Mouse (Mus musculus) forebrain, embryonic 15.5 days (tissue): ENCODE results near the gene Sox6. TPM values are rescaled to one million over a fixed set of nuclear protein-coding genes. Genes with fewer than 3 reads are reported as not detected.
A peak's percentile ranks its signal among the peaks of the same experiment; 100 is the strongest.

ENCODE experiments used
- ATAC-seq: fragments of 200-750 bp; cut with Nextera tagmentation; replicated peaks from 2 replicates; pipeline ENCODE4 v1.8.0; 2017; ENCODE audit warnings: mild to moderate bottlenecking, moderate TSS enrichment, moderate library complexity
- H3K27ac ChIP-seq: fragments of 300-500 bp; sonication (generic); replicated peaks from 2 replicates; pipeline ENCODE4 v1.5.1; 2015; ENCODE audit warnings: mild to moderate bottlenecking, inconsistent platforms
- H3K27me3 ChIP-seq: fragments of 300-500 bp; sonication (generic); 2 replicates; pipeline ENCODE4 v1.6.1; 2015; ENCODE audit warnings: inconsistent platforms
- H3K36me3 ChIP-seq: fragments of 300-500 bp; sonication (generic); 2 replicates; pipeline ENCODE4 v1.6.1; 2015; ENCODE audit warnings: mild to moderate bottlenecking, inconsistent platforms
- H3K4me1 ChIP-seq: fragments of 300-500 bp; sonication (generic); 2 replicates; pipeline ENCODE4 v1.6.1; 2015; ENCODE audit warnings: inconsistent platforms
- H3K4me2 ChIP-seq: fragments of 300-500 bp; sonication (generic); replicated peaks from 2 replicates; pipeline ENCODE4 v1.6.1; 2015; ENCODE audit warnings: mild to moderate bottlenecking, inconsistent platforms
- H3K4me3 ChIP-seq: fragments of 300-500 bp; sonication (generic); 2 replicates; pipeline ENCODE4 v1.5.1; 2015; ENCODE audit warnings: mild to moderate bottlenecking, inconsistent platforms
- H3K9ac ChIP-seq: fragments of 300-500 bp; sonication (generic); replicated peaks from 2 replicates; pipeline ENCODE4 v1.6.1; 2015; ENCODE audit warnings: mild to moderate bottlenecking, inconsistent platforms
- H3K9me3 ChIP-seq: fragments of 300-500 bp; sonication (generic); 2 replicates; pipeline ENCODE4 v1.6.1; 2016; ENCODE audit warnings: inconsistent platforms
- whole genome bisulfite sequencing: fragments of 180-500 bp; shearing (Covaris S2); methylation state at CpG from one replicate; pipeline ENCODE4 v1.1.7; 2015; ENCODE audit warnings: mixed read lengths; 5-methylcytosine and 5-hydroxymethylcytosine counted together
- polyA plus RNA-seq: library from polyadenylated mRNA; unstranded; fragments of >200 nt; fragmentation: Nextera tagmentation; extraction: Ambion mirVana; gene quantifications from 2 replicates; pipeline ENCODE4 v1.2.1, GENCODE M21; 2015

Gene Sox6
- polyA plus RNA-seq, 1 experiment from 2014 or later = 111 TPM

DNA sequence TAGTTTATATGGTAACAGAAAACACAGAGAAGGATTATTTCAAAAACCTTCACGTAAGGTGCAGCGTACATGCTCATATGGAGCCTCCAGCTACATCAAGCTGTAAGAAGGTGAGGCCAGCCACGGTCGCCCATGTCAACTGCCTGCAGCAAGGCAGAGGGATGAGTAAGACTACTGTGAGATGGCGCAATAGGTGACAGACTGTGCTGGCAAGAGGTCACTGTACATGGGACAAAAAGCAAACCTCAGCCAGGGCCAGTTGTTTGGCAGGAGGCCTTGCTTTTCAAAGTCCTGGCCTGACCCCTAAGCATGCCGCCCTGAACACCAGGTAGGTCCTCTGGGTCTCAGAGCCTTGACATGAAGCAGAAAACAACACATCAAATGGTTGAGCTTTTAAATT, 194.2 kb downstream of the Sox6 start:
- Histone ChIP-seq H3K9ac (no peak overlapping the region), H3K4me2 (no peak overlapping the region), H3K4me1 (no peaks in the 10 kb centered on the region), H3K9me3 (no peaks in the 10 kb centered on the region), H3K27ac (no peak overlapping the region), H3K36me3 (no peaks in the 10 kb centered on the region), H3K27me3 (no peaks in the 10 kb centered on the region), H3K4me3 (no peak overlapping the region)
- WGBS = 93% methylated on average over 6 of the region's 6 CpGs
- no peak for ATAC-seq

DNA sequence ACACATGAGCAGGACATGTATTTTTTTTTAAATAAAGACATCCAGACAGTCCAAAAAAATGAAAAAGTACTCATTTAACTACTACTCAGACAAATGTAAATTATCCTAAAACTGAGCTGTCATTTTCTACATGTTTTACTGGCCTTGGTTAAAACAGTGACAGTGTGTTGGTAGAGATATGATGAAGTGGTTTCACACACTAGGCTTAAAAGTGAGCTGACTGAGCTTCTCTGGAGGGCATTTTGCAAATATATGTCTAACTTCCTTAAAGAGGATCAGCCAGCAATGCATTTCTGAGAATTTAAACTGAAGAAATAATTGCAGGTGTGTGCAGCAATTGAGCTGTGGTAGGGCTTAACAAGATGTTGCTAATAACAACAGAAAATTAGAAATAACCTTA, 196.3 kb downstream of the Sox6 start:
- H3K27ac ChIP-seq = no peak overlapping the region
- no peaks in the 10 kb centered on the region for H3K27me3 ChIP-seq

DNA sequence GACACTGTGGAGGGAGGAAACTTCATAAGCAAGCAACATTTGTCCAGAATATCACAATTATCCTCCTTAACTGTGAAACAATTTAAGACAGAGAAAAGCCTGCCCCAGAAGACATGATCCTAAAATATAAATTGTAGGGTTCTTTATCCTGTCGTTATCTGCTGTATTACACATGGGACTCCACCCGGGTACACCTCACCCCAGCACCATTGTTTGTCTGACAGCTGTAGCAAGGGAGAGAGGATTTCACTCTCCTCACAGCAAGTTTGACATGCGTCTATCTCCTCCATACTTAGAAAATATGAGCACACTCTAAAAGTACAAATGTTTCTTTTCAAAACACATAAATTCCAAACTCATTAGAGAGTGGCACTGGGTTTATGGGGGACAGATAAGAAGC, 198.0 kb downstream of the Sox6 start:
- 49% methylated on average over 3 of the region's 3 CpGs for WGBS
- no peak overlapping the region for H3K27ac ChIP-seq

More for the DNA sequence above, 196.3 kb downstream of the Sox6 start:
- H3K9me3 ChIP-seq = no peaks in the 10 kb centered on the region
- no peak for ATAC-seq
- H3K4me1 ChIP-seq = no peaks in the 10 kb centered on the region
- no peak overlapping the region for H3K4me3 ChIP-seq
- H3K36me3 ChIP-seq = no peaks in the 10 kb centered on the region
- no peak overlapping the region for H3K4me2 ChIP-seq
- no peak overlapping the region for H3K9ac ChIP-seq

DNA sequence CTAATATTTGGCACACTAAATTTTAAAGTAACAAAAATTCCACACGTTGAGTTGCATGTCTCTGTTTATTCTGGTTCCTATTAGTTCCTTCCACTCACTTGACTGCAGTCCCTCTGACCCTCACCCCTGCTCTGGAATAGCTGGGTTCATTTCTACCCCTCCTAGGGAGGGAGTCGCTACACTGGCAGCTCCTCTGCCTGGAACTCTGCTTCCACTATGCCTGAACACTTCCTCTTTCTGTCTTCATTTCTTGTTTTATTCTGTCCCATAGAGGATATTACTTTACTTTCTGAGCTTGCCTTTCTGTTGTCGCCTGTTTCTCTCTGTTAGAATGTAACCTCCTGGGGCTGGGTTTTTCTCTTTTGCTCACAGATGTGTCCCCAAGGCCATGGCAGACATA, 203.6 kb downstream of the Sox6 start:
- H3K4me3 ChIP-seq = no peak overlapping the region
- H3K4me2 ChIP-seq = no peak overlapping the region
- H3K9ac ChIP-seq = no peak overlapping the region
- H3K9me3 ChIP-seq = no peaks in the 10 kb centered on the region
- WGBS = 86% methylated on average over 3 of the region's 3 CpGs
- no peak for ATAC-seq
- peaks cover 13% of the 10 kb centered on the region for H3K4me1 ChIP-seq
- no peaks in the 10 kb centered on the region for H3K27me3 ChIP-seq
- no peaks in the 10 kb centered on the region for H3K36me3 ChIP-seq
- no peak overlapping the region for H3K27ac ChIP-seq

More for the DNA sequence above, 198.0 kb downstream of the Sox6 start:
- H3K4me2 ChIP-seq = no peak overlapping the region
- H3K27me3 ChIP-seq = no peaks in the 10 kb centered on the region
- no peaks in the 10 kb centered on the region for H3K4me1 ChIP-seq
- no peaks in the 10 kb centered on the region for H3K36me3 ChIP-seq
- no peak overlapping the region for H3K4me3 ChIP-seq
- H3K9me3 ChIP-seq = no peaks in the 10 kb centered on the region
- no peak for ATAC-seq
- no peak overlapping the region for H3K9ac ChIP-seq

DNA sequence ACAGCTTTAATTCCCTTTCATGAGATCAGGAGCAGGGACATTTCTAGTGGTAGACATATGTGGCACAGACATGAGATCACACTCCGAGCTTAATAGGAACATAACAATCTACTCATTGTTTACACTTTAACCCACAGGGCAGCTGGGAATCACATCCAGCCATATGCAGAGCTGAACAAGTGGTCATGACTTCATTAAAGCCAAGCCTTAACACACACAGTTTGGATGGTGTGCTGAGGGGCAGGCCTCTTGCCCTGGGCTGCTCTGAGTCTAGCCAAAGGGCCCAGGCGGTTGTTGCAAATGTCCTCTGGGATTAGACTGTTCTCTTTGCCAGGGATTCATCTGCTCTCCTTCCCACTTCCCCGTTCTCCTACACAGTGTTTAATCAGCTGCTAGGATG, 204.9 kb downstream of the Sox6 start:
- H3K9ac ChIP-seq = no peak overlapping the region
- H3K9me3 ChIP-seq = no peaks in the 10 kb centered on the region
- peaks cover 18% of the 10 kb centered on the region for H3K4me1 ChIP-seq
- no peak overlapping the region for H3K27ac ChIP-seq
- 24% methylated on average over 3 of the region's 3 CpGs for WGBS
- H3K36me3 ChIP-seq = no peaks in the 10 kb centered on the region
- H3K4me2 ChIP-seq = no peak overlapping the region
- H3K4me3 ChIP-seq = no peak overlapping the region
- H3K27me3 ChIP-seq = no peaks in the 10 kb centered on the region
- ATAC-seq = no peak; the same call in 1 of the 2 replicates

DNA sequence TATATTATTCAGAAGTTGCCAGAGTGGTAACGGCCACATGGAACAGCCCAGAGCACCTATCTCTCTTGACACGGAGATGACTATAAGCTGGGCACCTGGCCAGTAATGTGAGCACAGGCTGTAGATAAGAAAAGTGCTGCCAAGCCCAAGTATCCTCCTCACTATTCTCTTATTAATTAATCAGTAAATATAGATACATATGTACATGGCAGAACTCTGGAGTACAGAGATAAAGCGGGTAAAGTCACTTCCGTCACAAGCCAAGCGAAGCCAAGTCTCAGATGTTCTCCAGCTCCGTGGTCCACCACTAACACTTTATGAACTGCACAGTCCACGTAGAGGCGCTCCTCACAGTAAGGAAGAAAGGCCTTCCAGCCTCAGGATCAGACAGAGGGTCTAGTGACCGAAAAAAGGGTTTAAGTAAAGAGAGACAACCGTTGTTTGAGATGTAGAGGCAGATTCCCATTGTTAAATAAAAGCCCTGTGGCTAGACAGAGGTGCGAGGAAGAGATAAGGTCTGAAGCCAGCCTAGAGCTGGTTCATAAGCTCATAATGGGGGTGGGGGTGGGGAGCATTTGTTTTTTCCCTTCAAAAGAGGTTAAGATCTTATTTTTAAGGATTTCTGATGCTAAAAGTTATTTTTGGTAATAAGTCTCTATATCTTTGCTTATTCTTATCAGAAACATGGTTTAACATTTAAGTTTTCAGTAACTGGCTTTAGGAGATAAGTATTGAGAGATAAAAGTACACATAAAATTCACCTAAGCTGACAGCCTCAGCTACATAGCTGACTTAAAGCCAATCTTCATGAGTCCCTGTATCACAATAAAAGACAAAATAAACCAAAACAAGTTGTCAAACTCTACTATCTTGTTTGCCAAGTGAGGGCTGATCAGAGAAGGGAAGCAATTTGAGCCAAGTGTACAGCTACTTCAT, 207.4 kb downstream of the Sox6 start:
- no peaks in the 10 kb centered on the region for H3K36me3 ChIP-seq
- no peaks in the 10 kb centered on the region for H3K27me3 ChIP-seq
- 74% methylated on average over 11 of the region's 11 CpGs for WGBS
- no peak overlapping the region for H3K4me2 ChIP-seq
- H3K27ac ChIP-seq = no peak overlapping the region
- no peak for ATAC-seq
- no peaks in the 10 kb centered on the region for H3K9me3 ChIP-seq
- peaks cover 23% of the 10 kb centered on the region for H3K4me1 ChIP-seq
- no peak overlapping the region for H3K4me3 ChIP-seq
- H3K9ac ChIP-seq = no peak overlapping the region

DNA sequence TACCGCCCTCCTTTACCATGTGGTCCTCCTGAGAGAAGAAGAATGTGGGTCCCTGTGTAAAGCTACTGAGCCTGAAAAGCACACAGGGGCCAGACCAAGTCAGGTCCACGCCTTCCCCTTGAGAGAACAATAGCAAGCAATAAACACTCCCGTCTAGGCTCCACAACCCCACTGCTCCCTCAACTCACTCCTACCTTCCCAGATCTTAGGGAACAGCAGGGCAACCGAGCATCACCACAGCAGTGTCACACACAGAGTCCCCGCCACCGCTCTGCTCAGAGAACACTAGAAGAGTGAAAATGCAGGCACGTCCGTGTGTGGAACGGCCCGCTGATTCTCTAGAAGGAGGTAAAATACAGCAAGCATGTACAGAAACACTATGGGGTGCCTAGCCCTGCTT, 208.2 kb downstream of the Sox6 start:
- 19% methylated on average over 10 of the region's 10 CpGs for WGBS
- no peak overlapping the region for H3K4me3 ChIP-seq
- ATAC-seq = no peak
- no peak overlapping the region for H3K27ac ChIP-seq
- H3K27me3 ChIP-seq = no peaks in the 10 kb centered on the region
- no peaks in the 10 kb centered on the region for H3K9me3 ChIP-seq
- H3K4me1 ChIP-seq = peaks cover 31% of the 10 kb centered on the region
- H3K9ac ChIP-seq = no peak overlapping the region; the same call in 1 of the 2 replicates
- no peak overlapping the region for H3K4me2 ChIP-seq
- no peaks in the 10 kb centered on the region for H3K36me3 ChIP-seq

DNA sequence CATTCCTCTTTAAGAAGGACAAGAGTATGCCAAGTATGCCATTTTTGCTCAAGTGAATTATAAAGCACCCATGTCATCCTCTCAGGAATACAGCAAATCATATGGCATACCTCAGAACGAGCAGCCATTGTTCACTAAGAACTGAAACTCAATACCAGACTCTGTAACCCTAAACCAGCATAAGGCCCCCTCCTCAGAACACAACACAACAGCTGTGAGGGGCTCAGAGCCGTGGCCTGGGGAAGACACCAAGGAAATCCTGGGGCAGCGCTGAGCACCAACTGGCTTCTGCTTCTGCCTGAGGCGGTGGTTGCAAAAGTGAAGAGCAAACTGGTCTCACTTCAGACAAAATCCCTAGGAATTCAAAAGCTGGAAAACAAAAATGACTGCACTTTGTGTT, 208.8 kb downstream of the Sox6 start:
- no peak overlapping the region for H3K4me3 ChIP-seq
- H3K9ac ChIP-seq = no peak overlapping the region
- H3K4me2 ChIP-seq = no peak overlapping the region
- H3K27ac ChIP-seq = no peak overlapping the region
- ATAC-seq = no peak
- H3K4me1 ChIP-seq = peaks cover 37% of the 10 kb centered on the region
- H3K9me3 ChIP-seq = no peaks in the 10 kb centered on the region
- H3K27me3 ChIP-seq = no peaks in the 10 kb centered on the region
- WGBS = 26% methylated on average over 4 of the region's 4 CpGs
- no peaks in the 10 kb centered on the region for H3K36me3 ChIP-seq

DNA sequence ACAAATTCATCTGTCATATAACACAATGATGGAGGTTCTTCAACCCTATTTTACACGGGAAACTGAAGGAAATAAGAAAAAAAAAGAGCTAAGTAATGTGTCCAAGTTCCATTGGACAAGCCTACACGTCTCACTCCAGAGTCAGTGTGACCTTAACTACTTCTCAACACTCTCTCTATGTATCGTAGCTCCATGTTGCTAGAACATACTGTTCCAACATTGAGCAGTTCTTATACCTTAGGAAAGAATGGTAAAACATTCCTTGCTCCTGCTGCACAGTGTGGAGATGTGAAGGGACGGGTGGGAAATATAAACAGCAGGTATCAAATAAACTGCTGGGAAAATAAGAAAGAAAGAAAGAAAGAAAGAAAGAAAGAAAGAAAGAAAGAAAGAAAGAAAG, 209.3 kb downstream of the Sox6 start:
- no peak overlapping the region for H3K27ac ChIP-seq
- no peak overlapping the region for H3K4me2 ChIP-seq
- no peaks in the 10 kb centered on the region for H3K27me3 ChIP-seq
- ATAC-seq = no peak
- no peak overlapping the region for H3K9ac ChIP-seq
- no peaks in the 10 kb centered on the region for H3K9me3 ChIP-seq
- WGBS = 80% methylated on average over 4 of the region's 4 CpGs
- H3K36me3 ChIP-seq = no peaks in the 10 kb centered on the region
- no peak overlapping the region for H3K4me3 ChIP-seq
- peaks cover 42% of the 10 kb centered on the region for H3K4me1 ChIP-seq

DNA sequence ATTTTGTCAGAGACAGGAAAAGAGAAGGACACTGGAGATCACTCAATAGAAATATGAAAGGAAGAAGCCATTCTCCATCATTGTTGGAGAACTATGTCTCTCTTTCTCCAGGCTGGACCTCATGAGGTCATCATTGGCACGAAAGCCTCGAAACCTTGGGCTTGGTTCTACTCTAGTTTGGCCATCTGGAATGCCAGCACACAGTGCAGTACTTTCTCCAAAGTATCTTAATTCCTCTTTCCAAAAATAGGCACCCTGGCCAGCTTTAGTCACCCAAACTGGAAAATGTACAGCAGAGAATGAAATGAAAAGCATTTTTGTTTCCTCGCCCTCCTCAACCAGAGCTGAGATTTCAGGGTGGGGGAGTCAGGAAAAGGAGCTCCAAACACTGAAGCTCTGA, 213.3 kb downstream of the Sox6 start:
- H3K27ac ChIP-seq = peak overlapping the region; percentile 75
- H3K4me1 ChIP-seq = peaks cover 38% of the 10 kb centered on the region
- WGBS = 44% methylated on average over 3 of the region's 3 CpGs

DNA sequence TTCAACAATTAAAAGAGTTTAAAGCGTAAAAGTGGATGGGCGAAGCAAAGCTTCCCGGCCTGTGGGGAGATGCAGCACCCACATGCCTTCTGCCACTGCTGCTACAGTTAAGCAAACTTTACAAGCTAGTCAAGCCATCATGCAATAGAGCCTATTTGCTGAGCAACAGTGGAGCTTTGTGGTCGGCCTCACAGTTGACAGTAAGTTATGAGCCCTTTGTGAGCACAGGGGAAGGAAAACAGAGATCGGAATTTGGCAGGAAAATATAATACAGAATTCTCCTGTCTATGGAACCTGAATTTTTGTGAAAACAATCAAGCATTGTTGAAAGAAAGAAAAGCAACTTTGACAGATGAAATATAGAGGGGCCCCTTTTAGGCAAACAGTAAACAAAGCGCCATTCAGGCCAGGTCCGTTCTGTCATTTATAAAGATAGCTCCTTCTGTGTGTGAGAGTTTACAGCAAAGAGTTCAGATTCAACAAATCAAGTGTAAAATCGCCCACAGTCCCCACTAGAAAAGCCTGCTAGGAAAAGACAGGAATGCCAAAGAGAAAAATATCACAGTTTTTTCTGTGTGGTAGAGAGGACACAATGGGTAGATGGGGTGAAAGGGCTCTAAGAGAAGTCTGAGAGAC, 213.9 kb downstream of the Sox6 start:
- Histone ChIP-seq H3K4me1 (peaks cover 32% of the 10 kb centered on the region), H3K27ac (peak overlapping the region; percentile 75), H3K9ac (no peak overlapping the region), H3K4me3 (peak overlapping the region; percentile 11), H3K27me3 (no peaks in the 10 kb centered on the region), H3K4me2 (peak overlapping the region; percentile 25), H3K9me3 (no peaks in the 10 kb centered on the region), H3K36me3 (no peaks in the 10 kb centered on the region)
- 16% methylated on average over 8 of the region's 8 CpGs for WGBS
- peak; percentile 74 for ATAC-seq

More for the DNA sequence above, 213.3 kb downstream of the Sox6 start:
- no peak overlapping the region for H3K9ac ChIP-seq
- no peak overlapping the region for H3K4me2 ChIP-seq
- no peaks in the 10 kb centered on the region for H3K9me3 ChIP-seq
- no peaks in the 10 kb centered on the region for H3K27me3 ChIP-seq
- ATAC-seq = peak; percentile 69; the same call in 1 of the 2 replicates
- no peak overlapping the region for H3K4me3 ChIP-seq
- H3K36me3 ChIP-seq = no peaks in the 10 kb centered on the region

DNA sequence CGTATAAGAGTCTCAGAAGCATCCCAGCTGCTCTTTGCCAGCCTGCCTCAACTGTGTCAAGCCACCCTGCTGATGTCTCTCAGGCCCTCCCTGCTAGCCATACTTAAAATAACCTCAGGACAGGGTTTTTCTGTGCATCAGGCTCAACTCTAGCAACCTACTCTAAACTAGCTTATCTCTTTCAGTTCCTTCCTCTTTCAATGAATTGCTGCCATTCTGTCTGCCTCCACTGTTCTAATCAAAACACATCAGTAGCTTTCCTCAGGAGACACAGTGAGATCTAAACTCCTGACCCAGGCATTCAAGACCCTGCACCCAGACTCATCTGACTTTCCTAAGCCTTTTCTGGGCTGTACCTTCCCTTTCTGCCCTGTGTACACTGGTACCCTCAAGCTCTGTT, 219.5 kb downstream of the Sox6 start:
- no peak overlapping the region for H3K27ac ChIP-seq
- 79% methylated on average over 1 of the region's 1 CpGs for WGBS
- no peak overlapping the region for H3K9ac ChIP-seq
- H3K27me3 ChIP-seq = no peaks in the 10 kb centered on the region
- no peak overlapping the region for H3K4me2 ChIP-seq
- no peaks in the 10 kb centered on the region for H3K9me3 ChIP-seq
- ATAC-seq = no peak
- peaks cover 4% of the 10 kb centered on the region for H3K4me1 ChIP-seq
- H3K4me3 ChIP-seq = no peak overlapping the region
- no peaks in the 10 kb centered on the region for H3K36me3 ChIP-seq
